8 mouse cellular contexts compared by ENCODE assay signal in the genomic region with DNA sequence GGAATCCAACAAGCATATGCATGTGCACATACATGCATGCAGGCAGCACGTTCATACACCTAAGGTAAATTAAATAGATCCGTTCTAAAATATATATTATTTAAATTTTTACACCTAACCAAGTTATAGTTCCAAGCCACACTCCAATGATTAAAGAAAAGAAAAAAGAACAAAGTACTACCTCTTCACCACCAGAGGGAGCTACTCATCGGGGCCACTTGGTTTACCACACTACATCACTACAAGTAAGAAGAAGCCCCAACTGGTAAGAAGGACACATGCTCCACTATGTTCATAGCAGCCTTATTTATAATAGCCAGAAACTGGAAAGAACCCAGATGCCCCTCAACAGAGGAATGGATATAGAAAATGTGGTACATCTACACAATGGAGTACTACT.
DNase-seq lines count a peak whose midpoint lies in the region; ATAC-seq and TF ChIP-seq lines count a peak whose summit lies in the region.
"Not testable (repeated sequence)": the region's sequence is repeated elsewhere in the genome, so short reads cannot be mapped to it uniquely, and the experiment has no call there.

No protein-coding gene starts in this region.

- not testable (repeated sequence) for H3K9ac ChIP-seq in kidney, postnatal 0 days (ENCODE audit: low read depth, low read length)

- TF ChIP-seq CTCF in kidney, postnatal 0 days (IDR thresholded peaks at IDR 0.05; ENCODE audit: low read depth), result peak; percentile 22; the same call in 1 of the 2 replicates

- peak; percentile 52 for DNase-seq in A20 (ENCODE audit: low read depth, low spot score)
- DNase-seq in ES-CJ7 (ENCODE audit: low read depth, low spot score), result peak; percentile 39
- peak; percentile 15 for DNase-seq in ZHBTc4 (ENCODE audit: low read depth, low spot score)
- not testable (repeated sequence) for DNase-seq in kidney, postnatal 0 days (ENCODE audit: low spot score)
- peak; percentile 19 for DNase-seq in thymus, postnatal 4 days

- 95% methylated on average over 3 of the region's 3 CpGs for WGBS in kidney, postnatal 0 days

- H3K27ac ChIP-seq in kidney, postnatal 0 days, result not testable (repeated sequence)

- not testable (repeated sequence) for H3K4me1 ChIP-seq in kidney, postnatal 0 days (replicated peaks; ENCODE audit: insufficient read depth, low read length)

- H3K4me2 ChIP-seq in kidney, postnatal 0 days (ENCODE audit: low read length), result not testable (repeated sequence)

- H3K36me3 ChIP-seq in kidney, postnatal 0 days (ENCODE audit: insufficient read depth, low read length), result not testable (repeated sequence)

- H3K4me3 ChIP-seq in kidney, postnatal 0 days (replicated peaks; ENCODE audit: low read depth, low read length), result not testable (repeated sequence)

- H3K27me3 ChIP-seq in kidney, postnatal 0 days (ENCODE audit: insufficient read depth, low read length), result not testable (repeated sequence)

- ATAC-seq in granulocyte monocyte progenitor cell, adult 5-6 weeks (replicated peaks; ENCODE audit: poor library complexity, severe bottlenecking), result peak; percentile 68
- ATAC-seq in kidney, postnatal 0 days (replicated peaks; ENCODE audit: low FRiP score, low read depth), result not testable (repeated sequence)
- ATAC-seq in megakaryocyte, adult 5-6 weeks (ENCODE audit: poor library complexity, severe bottlenecking), result peak; percentile 91
- ATAC-seq in neutrophil, adult 5-6 weeks (ENCODE audit: extremely low read depth, insufficient number of reproducible peaks, low FRiP score, poor library complexity, severe bottlenecking), result peak; percentile 78; the same call in 1 of the 2 replicates

- not testable (repeated sequence) for H3K9me3 ChIP-seq in kidney, postnatal 0 days (replicated peaks; ENCODE audit: low read length)
